Mouse (Mus musculus): ENCODE measurements around the gene Raf1. TPM values are rescaled to one million over a fixed set of nuclear protein-coding genes. Genes with fewer than 3 reads are reported as not detected.
"Not testable (repeated sequence)": the region's sequence is repeated elsewhere in the genome, so short reads cannot be mapped to it uniquely, and the experiment has no call there.

The Raf1 gene
- polyA plus RNA-seq, 1 experiment = 89.1 TPM

GRCm38 (mm10) chr6:115664268-115664667 lies 12.2 kb downstream of the Raf1 start:
- Histone ChIP-seq H3K27ac (ENCODE audit: insufficient read depth, low read depth, low read length) (no peak overlapping the region), H3K4me3 (ENCODE audit: insufficient read depth, low read length) (no peak overlapping the region), H3K4me1 (ENCODE audit: control insufficient read depth, insufficient read depth, low read length) (peaks cover 60% of the 10 kb centered on the region)
- TF ChIP-seq POLR2A (IDR thresholded peaks at IDR 0.05; ENCODE audit: borderline replicate concordance, low read depth, low read length) (no peak), CTCF (IDR thresholded peaks at IDR 0.05; ENCODE audit: low read depth, low read length) (no peak)

DNA sequence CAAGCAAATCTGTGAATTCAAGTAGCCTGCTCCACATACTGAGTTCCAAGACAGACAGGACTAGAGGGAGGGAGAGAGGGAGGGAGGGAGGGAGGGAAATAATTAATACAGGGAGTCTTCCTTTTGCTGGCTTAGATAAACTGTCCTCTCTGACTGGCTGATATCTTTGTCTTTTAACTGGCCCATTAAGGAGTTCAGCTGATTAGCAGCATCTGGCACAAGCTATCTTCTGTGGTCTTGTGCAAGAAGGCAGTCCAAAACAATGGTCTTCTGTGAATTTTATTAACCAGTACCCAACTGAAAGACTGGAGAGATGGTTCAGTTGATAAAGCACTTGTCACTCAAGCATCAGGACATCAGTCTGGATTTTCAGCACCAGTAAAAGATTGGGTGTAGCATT lies 17.6 kb downstream of the Raf1 start:
- peaks cover 55% of the 10 kb centered on the region for H3K4me1 ChIP-seq (ENCODE audit: control insufficient read depth, insufficient read depth, low read length)
- no peak for TF ChIP-seq POLR2A (IDR thresholded peaks at IDR 0.05; ENCODE audit: borderline replicate concordance, low read depth, low read length)
- no peak for TF ChIP-seq CTCF (IDR thresholded peaks at IDR 0.05; ENCODE audit: low read depth, low read length)
- no peak overlapping the region for H3K27ac ChIP-seq (ENCODE audit: insufficient read depth, low read depth, low read length)

DNA sequence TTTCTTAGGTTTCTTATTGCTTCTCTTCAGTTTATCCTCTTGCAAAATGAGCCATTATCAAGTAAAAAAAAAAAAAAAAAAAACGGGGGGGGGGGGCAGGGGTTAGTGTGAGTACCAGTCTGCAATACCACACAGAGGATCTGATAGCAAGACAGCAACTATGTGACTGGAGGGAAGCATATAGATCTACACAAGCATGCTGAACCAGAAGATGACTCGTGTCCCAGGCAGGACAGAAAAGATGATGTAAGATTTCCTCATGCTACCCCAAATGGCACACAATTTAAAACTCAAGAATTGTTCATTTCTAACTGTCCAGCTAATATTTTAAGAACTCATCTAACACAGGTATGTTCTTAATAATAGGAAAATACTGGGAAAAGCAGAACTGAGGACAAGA lies 22.5 kb downstream of the Raf1 start:
- H3K4me3 ChIP-seq (ENCODE audit: insufficient read depth, low read length) = no peak overlapping the region
- TF ChIP-seq POLR2A (IDR thresholded peaks at IDR 0.05; ENCODE audit: borderline replicate concordance, low read depth, low read length) (no peak), CTCF (IDR thresholded peaks at IDR 0.05; ENCODE audit: low read depth, low read length) (no peak)
- peak overlapping the region; percentile 53 for H3K27ac ChIP-seq (ENCODE audit: insufficient read depth, low read depth, low read length)
- H3K4me1 ChIP-seq (ENCODE audit: control insufficient read depth, insufficient read depth, low read length) = peaks cover 60% of the 10 kb centered on the region

More for the DNA sequence above, 17.6 kb downstream of the Raf1 start:
- no peak overlapping the region for H3K4me3 ChIP-seq (ENCODE audit: insufficient read depth, low read length)

GRCm38 (mm10) chr6:115651719-115652118 lies 24.7 kb downstream of the Raf1 start:
- TF ChIP-seq POLR2A (IDR thresholded peaks at IDR 0.05; ENCODE audit: borderline replicate concordance, low read depth, low read length) (no peak), CTCF (IDR thresholded peaks at IDR 0.05; ENCODE audit: low read depth, low read length) (no peak)
- no peak overlapping the region for H3K27ac ChIP-seq (ENCODE audit: insufficient read depth, low read depth, low read length)
- H3K4me1 ChIP-seq (ENCODE audit: control insufficient read depth, insufficient read depth, low read length) = peaks cover 71% of the 10 kb centered on the region
- no peak overlapping the region for H3K4me3 ChIP-seq (ENCODE audit: insufficient read depth, low read length)

DNA sequence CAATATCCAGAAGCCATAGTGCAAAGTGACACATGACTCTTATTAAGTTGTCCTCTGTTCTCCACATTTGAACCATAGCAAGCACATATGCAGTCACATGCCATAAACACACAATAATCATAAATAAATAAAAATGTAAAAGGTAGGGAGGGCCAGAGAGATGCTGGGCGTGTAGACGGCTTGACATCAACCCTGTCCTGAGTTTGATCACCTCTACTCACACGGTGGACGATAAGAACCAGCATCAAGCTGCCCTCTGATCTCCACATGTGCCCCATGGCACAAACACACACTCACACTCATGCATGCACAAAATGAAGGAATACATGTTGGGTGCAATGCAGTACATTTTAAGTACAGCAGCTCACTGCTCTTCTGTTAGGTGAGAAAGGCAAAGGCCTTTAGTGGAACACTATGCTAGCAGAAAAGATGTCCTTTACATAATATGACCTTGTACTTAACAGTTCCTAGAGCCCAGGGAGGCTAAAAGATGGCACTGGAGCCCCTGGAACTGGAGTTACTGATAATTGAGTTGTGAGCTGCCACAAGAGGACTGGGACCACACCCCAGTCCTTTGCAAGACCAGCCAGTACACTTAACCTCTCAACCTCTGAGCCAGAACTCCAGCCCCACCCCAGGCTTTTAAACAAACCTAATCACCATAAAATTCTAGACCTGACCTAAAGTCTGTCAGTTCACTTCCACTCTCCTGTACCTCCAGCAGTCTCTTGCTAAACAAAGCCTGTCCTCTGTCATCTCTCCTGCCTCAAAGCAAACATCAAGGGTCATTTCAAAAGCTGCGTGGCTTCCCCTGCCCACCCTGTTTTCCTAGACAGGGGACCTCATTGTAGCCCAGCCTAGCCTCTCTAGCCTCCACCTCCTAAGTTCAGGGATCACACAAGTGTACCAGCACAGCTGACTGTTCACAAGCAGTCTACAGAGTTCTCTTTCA lies 25.7 kb downstream of the Raf1 start:
- TF ChIP-seq CTCF (IDR thresholded peaks at IDR 0.05; ENCODE audit: low read depth, low read length) (no peak), POLR2A (IDR thresholded peaks at IDR 0.05; ENCODE audit: borderline replicate concordance, low read depth, low read length) (no peak)
- peak overlapping the region; percentile 55 for H3K27ac ChIP-seq (ENCODE audit: insufficient read depth, low read depth, low read length)
- H3K4me1 ChIP-seq (ENCODE audit: control insufficient read depth, insufficient read depth, low read length) = peaks cover 61% of the 10 kb centered on the region
- H3K4me3 ChIP-seq (ENCODE audit: insufficient read depth, low read length) = no peak overlapping the region

DNA sequence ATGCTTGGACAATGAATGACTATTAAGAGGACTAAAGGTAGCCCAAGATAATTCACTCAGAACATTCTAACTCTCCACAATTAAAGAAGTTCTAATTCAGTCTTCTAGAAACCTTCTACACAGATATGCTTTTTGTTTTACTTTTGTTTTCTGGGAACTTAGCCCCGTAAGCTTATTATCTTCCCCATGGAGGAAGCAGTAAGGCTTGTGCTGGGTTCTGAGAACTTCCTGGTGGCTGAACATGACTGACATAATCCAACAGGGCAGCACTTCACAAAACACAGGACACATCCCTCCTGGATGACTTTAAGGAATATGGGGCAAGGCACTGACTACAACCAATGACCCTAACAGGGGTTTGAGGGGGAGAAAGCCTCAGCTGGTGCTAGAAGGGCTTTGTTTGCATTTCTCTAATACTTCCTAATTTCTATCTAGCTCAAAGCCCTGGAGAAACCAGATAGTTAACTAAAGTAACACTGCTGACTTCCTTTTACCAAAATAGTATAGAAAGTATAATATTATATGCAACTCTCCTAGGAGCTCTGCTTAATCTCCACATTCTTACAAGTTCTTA lies 26.6 kb downstream of the Raf1 start:
- Histone ChIP-seq H3K27ac (ENCODE audit: insufficient read depth, low read depth, low read length) (peak overlapping the region; percentile 90), H3K4me1 (ENCODE audit: control insufficient read depth, insufficient read depth, low read length) (peaks cover 57% of the 10 kb centered on the region), H3K4me3 (ENCODE audit: insufficient read depth, low read length) (peak overlapping the region; percentile 52)
- TF ChIP-seq POLR2A (IDR thresholded peaks at IDR 0.05; ENCODE audit: borderline replicate concordance, low read depth, low read length) = no peak
- no peak for TF ChIP-seq CTCF (IDR thresholded peaks at IDR 0.05; ENCODE audit: low read depth, low read length)

- peaks cover 14% of the 10 kb centered on the region for H3K4me1 ChIP-seq (ENCODE audit: control insufficient read depth, insufficient read depth, low read length)
- TF ChIP-seq POLR2A (IDR thresholded peaks at IDR 0.05; ENCODE audit: borderline replicate concordance, low read depth, low read length) (no peak), CTCF (IDR thresholded peaks at IDR 0.05; ENCODE audit: low read depth, low read length) (no peak)
- H3K27ac ChIP-seq (ENCODE audit: insufficient read depth, low read depth, low read length) = no peak overlapping the region
- H3K4me3 ChIP-seq (ENCODE audit: insufficient read depth, low read length) = no peak overlapping the region
Observed at GRCm38 (mm10) chr6:115643315-115643714, 33.1 kb downstream of the Raf1 start.

- H3K4me1 ChIP-seq (ENCODE audit: control insufficient read depth, insufficient read depth, low read length); H3K4me3 ChIP-seq (ENCODE audit: insufficient read depth, low read length); H3K27ac ChIP-seq (ENCODE audit: insufficient read depth, low read depth, low read length): not testable (repeated sequence)
Observed at GRCm38 (mm10) chr6:115638188-115638587, 38.2 kb downstream of the Raf1 start.

DNA sequence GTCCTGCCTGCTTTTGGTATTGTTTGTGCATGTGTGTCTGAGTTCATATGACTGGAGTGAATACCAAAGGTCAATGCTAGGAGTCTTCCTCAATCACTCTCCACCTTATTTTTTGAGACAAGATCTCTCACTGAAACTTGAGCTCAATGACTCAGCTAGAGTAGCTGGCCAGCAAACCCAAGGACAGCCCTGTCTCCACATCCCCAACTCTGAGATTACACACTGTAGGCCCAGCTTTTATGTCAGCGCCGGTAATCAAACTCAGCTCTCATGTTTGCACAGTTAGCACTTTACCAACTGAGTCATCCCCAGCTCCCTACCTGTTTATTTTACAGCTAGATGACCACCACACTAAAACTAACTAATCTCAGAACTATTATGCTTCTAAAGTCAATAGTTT lies 42.4 kb downstream of the Raf1 start:
- Histone ChIP-seq H3K4me1 (ENCODE audit: control insufficient read depth, insufficient read depth, low read length) (no peaks in the 10 kb centered on the region), H3K4me3 (ENCODE audit: insufficient read depth, low read length) (no peak overlapping the region), H3K27ac (ENCODE audit: insufficient read depth, low read depth, low read length) (no peak overlapping the region)
- TF ChIP-seq CTCF (IDR thresholded peaks at IDR 0.05; ENCODE audit: low read depth, low read length) (no peak), POLR2A (IDR thresholded peaks at IDR 0.05; ENCODE audit: borderline replicate concordance, low read depth, low read length) (no peak)

DNA sequence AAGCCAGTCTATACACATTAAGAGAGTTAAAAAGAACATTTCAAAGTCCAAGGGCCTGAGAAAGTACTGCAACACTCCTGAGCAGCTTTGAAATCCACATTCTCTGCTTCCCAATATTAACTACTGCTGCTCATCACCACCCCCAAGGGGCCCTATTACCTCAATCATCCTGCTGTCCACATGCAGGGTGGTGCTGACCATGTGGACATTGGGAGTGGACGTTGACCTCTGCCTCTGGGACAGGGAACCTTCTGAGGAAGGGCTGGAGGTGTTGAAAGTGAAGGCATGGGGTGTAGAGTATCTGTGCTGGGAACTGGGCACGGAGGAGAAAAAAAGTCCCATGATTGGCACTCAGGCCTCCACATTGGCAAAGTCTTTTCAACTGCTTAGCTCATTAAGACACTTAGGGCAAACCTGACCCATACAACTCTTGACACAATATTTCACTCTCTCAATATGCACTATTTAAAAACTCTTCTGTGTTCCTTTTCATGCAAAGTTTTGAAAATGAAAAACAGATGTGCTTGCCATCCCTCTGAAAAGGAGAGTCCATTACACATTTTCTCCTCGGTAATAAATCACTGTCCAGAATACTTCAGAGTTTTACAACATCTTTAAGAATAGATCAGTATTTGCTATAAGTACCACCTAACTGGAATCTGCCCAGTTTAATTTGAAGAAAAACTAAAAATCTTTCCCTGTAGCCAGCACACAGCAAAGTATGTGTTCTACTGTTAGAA lies 45.2 kb downstream of the Raf1 start:
- Histone ChIP-seq H3K4me1 (ENCODE audit: control insufficient read depth, insufficient read depth, low read length) (no peaks in the 10 kb centered on the region), H3K27ac (ENCODE audit: insufficient read depth, low read depth, low read length) (no peak overlapping the region), H3K4me3 (ENCODE audit: insufficient read depth, low read length) (no peak overlapping the region)
- no peak for TF ChIP-seq POLR2A (IDR thresholded peaks at IDR 0.05; ENCODE audit: borderline replicate concordance, low read depth, low read length)
- no peak for TF ChIP-seq CTCF (IDR thresholded peaks at IDR 0.05; ENCODE audit: low read depth, low read length)
